Mouse (Mus musculus) hindbrain, embryonic 10.5 days (tissue): Measurements from ENCODE around the gene Prkn. TPM values are rescaled to one million over a fixed set of nuclear protein-coding genes. Genes with fewer than 3 reads are reported as not detected.
A peak's percentile ranks its signal among the peaks of the same experiment; 100 is the strongest.

Experiments
- DNase-seq: peaks from one replicate; pipeline ENCODE4 v3.0.0-alpha.2; 2017; ENCODE audit warnings: low spot score
- H3K27ac ChIP-seq: fragments of 300-500 bp; sonication (generic); 2 replicates; pipeline ENCODE4 v1.5.1; 2016; ENCODE audit warnings: mild to moderate bottlenecking, moderate library complexity
- H3K27me3 ChIP-seq: fragments of 300-500 bp; sonication (generic); 2 replicates; pipeline ENCODE4 v1.6.1; 2016; ENCODE audit warnings: mild to moderate bottlenecking; ENCODE audit not compliant: poor library complexity, insufficient read depth, severe bottlenecking
- H3K36me3 ChIP-seq: fragments of 300-500 bp; sonication (generic); 2 replicates; pipeline ENCODE4 v1.6.1; 2016; ENCODE audit warnings: mild to moderate bottlenecking, moderate library complexity
- H3K4me1 ChIP-seq: fragments of 300-500 bp; sonication (generic); replicated peaks from 2 replicates; pipeline ENCODE4 v1.6.1; 2016; ENCODE audit warnings: mild to moderate bottlenecking
- H3K4me3 ChIP-seq: fragments of 300-500 bp; sonication (generic); 2 replicates; pipeline ENCODE4 v1.5.1; 2016; ENCODE audit warnings: mild to moderate bottlenecking, moderate library complexity
- H3K9me3 ChIP-seq: fragments of 300-500 bp; sonication (generic); 2 replicates; pipeline ENCODE4 v1.6.1; 2016; ENCODE audit warnings: mild to moderate bottlenecking, moderate library complexity
- WGBS: fragments of 180-500 bp; shearing (Covaris S2); methylation state at CpG from one replicate; pipeline ENCODE4 v1.1.7; 2016; 5-methylcytosine and 5-hydroxymethylcytosine counted together
- polyA plus RNA-seq: library from polyadenylated mRNA; unstranded; fragments of >200 nt; fragmentation: Nextera tagmentation; extraction: Ambion mirVana; gene quantifications from 2 replicates; pipeline ENCODE4 v1.2.1, GENCODE M21; 2016

Prkn gene
- polyA plus RNA-seq, 1 experiment from 2014 or later, result 1.2 TPM

GRCm38 (mm10) chr17:11030936-11031335 is 190.8 kb downstream of the Prkn start:
- no peaks in the 10 kb centered on the region for H3K27me3 ChIP-seq
- 91% methylated on average over 4 of the region's 4 CpGs for WGBS
- DNase-seq, result no peak
- no peaks in the 10 kb centered on the region for H3K4me1 ChIP-seq
- H3K4me3 ChIP-seq, result no peak overlapping the region
- no peaks in the 10 kb centered on the region for H3K9me3 ChIP-seq
- H3K27ac ChIP-seq, result no peak overlapping the region
- H3K36me3 ChIP-seq, result no peaks in the 10 kb centered on the region

- 96% methylated on average over 2 of the region's 2 CpGs for WGBS
- DNase-seq, result no peak
- no peak overlapping the region for H3K27ac ChIP-seq
- H3K4me3 ChIP-seq, result no peak overlapping the region
- H3K4me1 ChIP-seq, result no peaks in the 10 kb centered on the region
- H3K36me3 ChIP-seq, result no peaks in the 10 kb centered on the region
- no peaks in the 10 kb centered on the region for H3K27me3 ChIP-seq
- H3K9me3 ChIP-seq, result no peaks in the 10 kb centered on the region
These were observed 192.2 kb downstream of the Prkn start for GRCm38 (mm10) chr17:11032366-11032765.

GRCm38 (mm10) chr17:11033594-11033993 is 193.4 kb downstream of the Prkn start:
- no peak overlapping the region for H3K4me3 ChIP-seq
- WGBS, result 59% methylated on average over 2 of the region's 2 CpGs
- no peaks in the 10 kb centered on the region for H3K36me3 ChIP-seq
- H3K9me3 ChIP-seq, result no peaks in the 10 kb centered on the region
- no peak overlapping the region for H3K27ac ChIP-seq
- H3K4me1 ChIP-seq, result no peaks in the 10 kb centered on the region
- H3K27me3 ChIP-seq, result no peaks in the 10 kb centered on the region
- no peak for DNase-seq

- Histone ChIP-seq H3K4me3 (no peak overlapping the region), H3K9me3 (no peaks in the 10 kb centered on the region), H3K27me3 (no peaks in the 10 kb centered on the region), H3K4me1 (no peaks in the 10 kb centered on the region), H3K27ac (no peak overlapping the region), H3K36me3 (no peaks in the 10 kb centered on the region)
- WGBS, result 92% methylated on average over 1 of the region's 1 CpGs
- DNase-seq, result no peak
These were observed 198.1 kb downstream of the Prkn start for GRCm38 (mm10) chr17:11038272-11038671.

DNA sequence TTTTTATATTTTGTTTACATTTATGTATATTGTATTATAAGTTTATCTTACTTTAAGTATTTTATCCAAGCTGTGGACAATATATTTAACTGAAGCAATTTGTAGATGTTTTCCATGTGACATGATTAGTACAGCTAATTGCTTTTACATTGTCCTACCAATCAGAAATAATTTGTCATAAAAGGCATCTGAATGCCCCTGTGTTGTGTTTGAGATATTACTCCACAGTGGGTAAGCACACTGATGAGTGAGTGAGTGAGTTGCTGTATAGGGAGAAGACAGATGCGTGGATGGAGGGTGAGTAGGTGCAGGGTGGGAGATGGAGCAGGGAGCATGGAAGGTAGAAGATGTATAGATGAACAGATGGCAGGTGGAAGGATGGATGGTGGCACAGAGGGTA is 218.8 kb downstream of the Prkn start:
- peaks cover 4% of the 10 kb centered on the region; the same call in 1 of the 2 replicates for H3K4me1 ChIP-seq
- no peaks in the 10 kb centered on the region for H3K9me3 ChIP-seq
- 93% methylated on average over 1 of the region's 1 CpGs for WGBS
- H3K27ac ChIP-seq, result no peak overlapping the region
- DNase-seq, result no peak
- H3K36me3 ChIP-seq, result no peaks in the 10 kb centered on the region
- H3K27me3 ChIP-seq, result no peaks in the 10 kb centered on the region
- H3K4me3 ChIP-seq, result no peak overlapping the region

GRCm38 (mm10) chr17:11067076-11067703 is 227.0 kb downstream of the Prkn start:
- WGBS, result 3% methylated on average over 16 of the region's 16 CpGs
- DNase-seq, result peak; percentile 49
- no peaks in the 10 kb centered on the region for H3K36me3 ChIP-seq
- H3K27ac ChIP-seq, result peak overlapping the region; percentile 89
- no peaks in the 10 kb centered on the region for H3K9me3 ChIP-seq
- H3K27me3 ChIP-seq, result peaks cover 3% of the 10 kb centered on the region; the same call in 1 of the 2 replicates
- H3K4me3 ChIP-seq, result peak overlapping the region; percentile 44
- H3K4me1 ChIP-seq, result peaks cover 26% of the 10 kb centered on the region

GRCm38 (mm10) chr17:11067704-11068475 is 227.7 kb downstream of the Prkn start:
- 2% methylated on average over 14 of the region's 14 CpGs for WGBS
- peaks cover 26% of the 10 kb centered on the region for H3K4me1 ChIP-seq
- peaks cover 3% of the 10 kb centered on the region; the same call in 1 of the 2 replicates for H3K27me3 ChIP-seq
- peak; percentile 78 for DNase-seq
- H3K4me3 ChIP-seq, result peak overlapping the region; percentile 44
- peak overlapping the region; percentile 89 for H3K27ac ChIP-seq
- no peaks in the 10 kb centered on the region for H3K9me3 ChIP-seq
- no peaks in the 10 kb centered on the region for H3K36me3 ChIP-seq

GRCm38 (mm10) chr17:11070996-11071395 is 230.8 kb downstream of the Prkn start:
- no peak overlapping the region for H3K27ac ChIP-seq
- H3K9me3 ChIP-seq, result no peaks in the 10 kb centered on the region
- H3K27me3 ChIP-seq, result peaks cover 2% of the 10 kb centered on the region; the same call in 1 of the 2 replicates
- no peaks in the 10 kb centered on the region for H3K36me3 ChIP-seq
- peaks cover 30% of the 10 kb centered on the region for H3K4me1 ChIP-seq
- DNase-seq, result no peak
- H3K4me3 ChIP-seq, result no peak overlapping the region

- DNase-seq, result peak; percentile 27
These were observed 236.2 kb downstream of the Prkn start for GRCm38 (mm10) chr17:11076319-11076903.

DNA sequence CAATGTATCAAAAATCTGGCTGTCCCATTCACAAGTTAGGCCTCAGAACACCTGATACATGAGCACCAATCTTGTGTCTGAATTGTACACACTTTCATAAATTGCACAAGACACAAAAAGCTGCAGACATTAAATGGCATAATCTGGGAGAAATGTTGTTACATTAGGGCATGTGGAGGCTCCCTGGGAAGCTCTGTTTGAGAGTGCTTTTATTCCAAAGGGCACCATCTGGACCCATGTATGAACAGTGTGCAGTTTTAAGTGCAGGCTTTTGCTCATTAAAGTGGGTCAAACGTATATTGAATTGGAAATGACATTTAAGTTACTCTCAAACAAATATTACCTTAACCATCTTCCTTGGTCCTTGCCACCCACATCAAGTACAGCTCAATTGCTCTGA is 246.3 kb downstream of the Prkn start:
- no peaks in the 10 kb centered on the region for H3K36me3 ChIP-seq
- DNase-seq, result no peak
- WGBS, result 67% methylated on average over 1 of the region's 1 CpGs
- no peak overlapping the region for H3K4me3 ChIP-seq
- H3K27me3 ChIP-seq, result no peaks in the 10 kb centered on the region
- peaks cover 5% of the 10 kb centered on the region; the same call in 1 of the 2 replicates for H3K4me1 ChIP-seq
- no peak overlapping the region for H3K27ac ChIP-seq
- no peaks in the 10 kb centered on the region for H3K9me3 ChIP-seq

More at GRCm38 (mm10) chr17:11076319-11076903, 236.2 kb downstream of the Prkn start:
- H3K36me3 ChIP-seq, result no peaks in the 10 kb centered on the region
- H3K27ac ChIP-seq, result no peak overlapping the region
- H3K4me1 ChIP-seq, result peaks cover 13% of the 10 kb centered on the region
- no peak overlapping the region for H3K4me3 ChIP-seq
- H3K9me3 ChIP-seq, result no peaks in the 10 kb centered on the region
- 50% methylated on average over 6 of the region's 6 CpGs for WGBS
- H3K27me3 ChIP-seq, result no peaks in the 10 kb centered on the region

- 74% methylated on average over 5 of the region's 5 CpGs for WGBS
- Histone ChIP-seq H3K4me1 (peaks cover 5% of the 10 kb centered on the region; the same call in 1 of the 2 replicates), H3K27me3 (no peaks in the 10 kb centered on the region), H3K9me3 (no peaks in the 10 kb centered on the region), H3K4me3 (no peak overlapping the region), H3K36me3 (no peaks in the 10 kb centered on the region), H3K27ac (no peak overlapping the region)
- DNase-seq, result no peak
These were observed 246.9 kb downstream of the Prkn start for GRCm38 (mm10) chr17:11087088-11087487.

GRCm38 (mm10) chr17:11087823-11088222 is 247.6 kb downstream of the Prkn start:
- 52% methylated on average over 8 of the region's 8 CpGs for WGBS
- Histone ChIP-seq H3K9me3 (no peaks in the 10 kb centered on the region), H3K27me3 (no peaks in the 10 kb centered on the region), H3K36me3 (no peaks in the 10 kb centered on the region), H3K27ac (no peak overlapping the region), H3K4me1 (peaks cover 9% of the 10 kb centered on the region), H3K4me3 (no peak overlapping the region)
- peak; percentile 14 for DNase-seq

DNA sequence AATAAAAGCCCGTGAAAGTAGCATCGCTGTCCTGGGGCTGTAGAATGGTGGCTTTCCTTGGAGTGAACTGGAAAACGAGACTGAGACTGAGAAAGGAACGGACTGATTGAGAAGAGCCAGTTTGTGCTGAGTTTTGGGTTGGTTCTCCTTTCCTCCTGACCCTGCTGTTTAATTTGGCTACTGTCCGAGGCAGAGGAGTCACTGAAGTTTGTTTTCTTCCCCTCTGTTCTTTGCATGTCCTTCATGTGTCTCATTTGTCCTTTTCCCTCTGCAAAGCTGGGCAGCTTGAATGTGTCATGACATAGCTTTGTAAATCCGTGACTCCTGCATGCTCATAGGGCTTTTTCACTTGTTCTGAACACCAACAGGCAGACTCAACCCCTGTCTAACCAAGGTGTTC is 249.2 kb downstream of the Prkn start:
- Histone ChIP-seq H3K9me3 (no peaks in the 10 kb centered on the region), H3K4me3 (no peak overlapping the region), H3K36me3 (no peaks in the 10 kb centered on the region), H3K4me1 (peaks cover 14% of the 10 kb centered on the region), H3K27me3 (no peaks in the 10 kb centered on the region), H3K27ac (no peak overlapping the region)
- no peak for DNase-seq
- WGBS, result 81% methylated on average over 6 of the region's 6 CpGs
